Mouse (Mus musculus) lung, embryonic 16.5 days (tissue): ENCODE measurements around the gene Bcl2a1c. TPM values are rescaled to one million over a fixed set of nuclear protein-coding genes. Genes with fewer than 3 reads are reported as not detected.
"Not testable (repeated sequence)": the region's sequence is repeated elsewhere in the genome, so short reads cannot be mapped to it uniquely, and the experiment has no call there.

Source experiments
- ATAC-seq: fragments of 200-750 bp; cut with Nextera tagmentation; 2 replicates; pipeline ENCODE4 v1.8.0; 2017; ENCODE audit warnings: low read depth, mild to moderate bottlenecking, moderate library complexity
- H3K27ac ChIP-seq: fragments of 300-500 bp; sonication (generic); 2 replicates; pipeline ENCODE4 v1.5.1; 2014; ENCODE audit warnings: mild to moderate bottlenecking, control low read depth, low read length
- H3K27me3 ChIP-seq: fragments of 300-500 bp; sonication (generic); 2 replicates; pipeline ENCODE4 v1.6.1; 2014; ENCODE audit warnings: low read depth, low read length, mixed read lengths; ENCODE audit not compliant: control insufficient read depth, insufficient read depth
- H3K36me3 ChIP-seq: fragments of 300-500 bp; sonication (generic); 2 replicates; pipeline ENCODE4 v1.6.1; 2014; ENCODE audit warnings: low read length; ENCODE audit not compliant: control insufficient read depth, insufficient read depth
- H3K4me1 ChIP-seq: fragments of 300-500 bp; sonication (generic); replicated peaks from 2 replicates; pipeline ENCODE4 v1.6.1; 2014; ENCODE audit warnings: low read length, mixed read lengths; ENCODE audit not compliant: control insufficient read depth, insufficient read depth
- H3K4me2 ChIP-seq: fragments of 300-500 bp; sonication (generic); 2 replicates; pipeline ENCODE4 v1.6.1; 2014; ENCODE audit warnings: low read depth, low read length, control low read depth
- H3K4me3 ChIP-seq: fragments of 300-500 bp; sonication (generic); 2 replicates; pipeline ENCODE4 v1.5.1; 2014; ENCODE audit warnings: mild to moderate bottlenecking, low read length, control low read depth
- H3K9ac ChIP-seq: fragments of 300-500 bp; sonication (generic); 2 replicates; pipeline ENCODE4 v1.6.1; 2014; ENCODE audit warnings: low read length, control low read depth
- H3K9me3 ChIP-seq: fragments of 300-500 bp; sonication (generic); 2 replicates; pipeline ENCODE4 v1.6.1; 2016; ENCODE audit warnings: low read length; ENCODE audit not compliant: control insufficient read depth
- WGBS: fragments of 180-500 bp; shearing (Covaris S2); extraction: QIAGEN DNeasy Blood & Tissue Kit; methylation state at CpG from one replicate; pipeline ENCODE4 v1.1.7; 2014; 5-methylcytosine and 5-hydroxymethylcytosine counted together
- polyA plus RNA-seq: library from polyadenylated mRNA; unstranded; fragments of >200 nt; fragmentation: Nextera tagmentation; extraction: Ambion mirVana; gene quantifications from 2 replicates; pipeline ENCODE4 v1.2.1, GENCODE M21; 2015

The Bcl2a1c gene
- polyA plus RNA-seq, 1 experiment from 2014 or later = not detected

GRCm38 (mm10) chr9:114371717-114372116 lies 41.8 kb downstream of the Bcl2a1c start:
- 26% methylated on average over 5 of the region's 5 CpGs for WGBS
- H3K4me1 ChIP-seq, H3K9me3 ChIP-seq, H3K27me3 ChIP-seq, H3K4me3 ChIP-seq, H3K36me3 ChIP-seq, H3K9ac ChIP-seq, ATAC-seq, H3K4me2 ChIP-seq, H3K27ac ChIP-seq: not testable (repeated sequence)

- H3K9me3 ChIP-seq = no peaks in the 10 kb centered on the region
- H3K27ac ChIP-seq = no peak overlapping the region
- no peak overlapping the region for H3K4me3 ChIP-seq
- no peak for ATAC-seq
- 86% methylated on average over 10 of the region's 10 CpGs for WGBS
- H3K4me1 ChIP-seq = no peaks in the 10 kb centered on the region
- H3K9ac ChIP-seq = no peak overlapping the region
- H3K27me3 ChIP-seq = no peaks in the 10 kb centered on the region
- H3K36me3 ChIP-seq = peaks cover 12% of the 10 kb centered on the region
- no peak overlapping the region for H3K4me2 ChIP-seq
Measured at GRCm38 (mm10) chr9:114375276-114375962, 45.5 kb downstream of the Bcl2a1c start.

- 74% methylated on average over 10 of the region's 10 CpGs for WGBS
- H3K27ac ChIP-seq = no peak overlapping the region
- H3K4me3 ChIP-seq = no peak overlapping the region
- no peaks in the 10 kb centered on the region for H3K4me1 ChIP-seq
- H3K36me3 ChIP-seq = peaks cover 14% of the 10 kb centered on the region
- ATAC-seq = 0 out of 2 replicates have a peak, but pooled peaks have one; percentile 15
- H3K9me3 ChIP-seq = no peaks in the 10 kb centered on the region
- H3K27me3 ChIP-seq = no peaks in the 10 kb centered on the region
- no peak overlapping the region for H3K4me2 ChIP-seq
- H3K9ac ChIP-seq = no peak overlapping the region
Measured at GRCm38 (mm10) chr9:114377168-114377567, 47.2 kb downstream of the Bcl2a1c start.

- WGBS = 79% methylated on average over 12 of the region's 12 CpGs
- peaks cover 20% of the 10 kb centered on the region for H3K36me3 ChIP-seq
Measured at GRCm38 (mm10) chr9:114379871-114380270, 49.9 kb downstream of the Bcl2a1c start.

More at GRCm38 (mm10) chr9:114379871-114380270, 49.9 kb downstream of the Bcl2a1c start:
- Histone ChIP-seq H3K4me2 (no peak overlapping the region), H3K4me3 (no peak overlapping the region), H3K9me3 (no peaks in the 10 kb centered on the region), H3K27ac (no peak overlapping the region), H3K4me1 (no peaks in the 10 kb centered on the region), H3K27me3 (no peaks in the 10 kb centered on the region), H3K9ac (no peak overlapping the region)
- no peak for ATAC-seq

Other genes starting within 250 kb of the Bcl2a1c start
- gene Crtap, start 60.5 kb downstream of the Bcl2a1c start, polyA plus RNA-seq = 132 and 147 TPM in 2 replicates
- 51.7 and 53.6 TPM in 2 replicates for gene Glb1, start 70.9 kb downstream of the Bcl2a1c start, polyA plus RNA-seq
- 11.1 and 11.2 TPM in 2 replicates for gene Tmppe, start 71.0 kb downstream of the Bcl2a1c start, polyA plus RNA-seq
- gene Ccr4, start 174.8 kb downstream of the Bcl2a1c start, polyA plus RNA-seq = 0.11 and 0.25 TPM in 2 replicates
- 0.21 and 0.72 TPM in 2 replicates for gene C130032M10Rik, start 185.6 kb downstream of the Bcl2a1c start, polyA plus RNA-seq
- 0.79 and 0.87 TPM in 2 replicates for gene Trim71, start 234.2 kb downstream of the Bcl2a1c start, polyA plus RNA-seq